ENCODE assay signal across 17 mouse cellular contexts in the genomic region with DNA sequence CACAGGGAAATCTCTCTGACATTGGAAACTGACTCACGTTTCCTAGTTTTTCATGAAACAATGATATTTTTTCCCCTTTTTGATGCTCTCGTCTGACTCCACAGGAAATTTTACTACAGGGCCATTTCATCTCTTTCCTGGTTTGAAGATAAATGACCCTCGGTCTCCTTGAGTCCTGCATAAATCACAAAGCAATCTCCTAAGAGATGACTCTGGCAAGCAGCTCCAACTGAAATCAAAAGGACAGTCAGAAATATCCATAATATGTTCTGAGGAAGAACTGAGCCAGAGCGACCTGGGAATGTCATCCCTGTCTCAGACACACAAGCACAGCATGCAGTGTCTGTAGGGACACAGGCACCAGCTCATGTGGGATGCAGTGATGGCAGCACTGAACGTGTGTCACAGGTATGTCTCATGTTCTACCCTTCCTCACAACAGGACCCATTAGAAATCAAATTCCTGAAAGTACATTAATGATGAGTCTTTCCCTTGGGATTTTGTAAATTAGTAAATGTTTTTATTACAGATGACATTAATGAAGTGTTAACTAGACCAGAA.
A peak's percentile ranks its signal among the peaks of the same experiment; 100 is the strongest.
DNase-seq lines count a peak whose midpoint lies in the region; ATAC-seq and TF ChIP-seq lines count a peak whose summit lies in the region.
"Had no signal": no experiment of that assay in that cellular context is flagged by ENCODE, and none has a peak within 500 bp of the region (broad histone marks: within the 10 kb centered on the region; RNA-seq: fewer than 3 reads in every experiment).

No protein-coding gene starts in this region.

- no peaks in the 10 kb centered on the region for H3K27me3 ChIP-seq in hindbrain, embryonic 13.5 days
- no peaks in the 10 kb centered on the region for H3K27me3 ChIP-seq in hindbrain, postnatal 0 days (ENCODE audit: insufficient read depth, low read length)
- no peaks in the 10 kb centered on the region for H3K27me3 ChIP-seq in lung, embryonic 14.5 days (ENCODE audit: insufficient read depth, low read length)
- H3K27me3 ChIP-seq in neural tube, embryonic 13.5 days = no peaks in the 10 kb centered on the region
- H3K27me3 ChIP-seq: embryonic facial prominence, embryonic 15.5 days; limb, embryonic 15.5 days had no signal

- TF ChIP-seq CTCF in hindbrain, postnatal 0 days (IDR thresholded peaks at IDR 0.05; ENCODE audit: low read depth) = no peak
- no peak for TF ChIP-seq CTCF in lung, embryonic 14.5 days (IDR thresholded peaks at IDR 0.05; ENCODE audit: low read depth)
- no peak for TF ChIP-seq CTCF in brain, embryonic 14.5 days (IDR thresholded peaks at IDR 0.05; ENCODE audit: borderline replicate concordance, extremely low read depth, insufficient read depth, insufficient read length)

- no peak overlapping the region for H3K9ac ChIP-seq in hindbrain, embryonic 13.5 days
- H3K9ac ChIP-seq in hindbrain, postnatal 0 days (replicated peaks; ENCODE audit: low read length) = no peak overlapping the region
- no peak overlapping the region for H3K9ac ChIP-seq in lung, embryonic 14.5 days
- no peak overlapping the region for H3K9ac ChIP-seq in neural tube, embryonic 13.5 days
- H3K9ac ChIP-seq: embryonic facial prominence, embryonic 15.5 days; limb, embryonic 15.5 days had no signal

- WGBS in hindbrain, embryonic 13.5 days = 48% methylated on average over 5 of the region's 5 CpGs
- WGBS in hindbrain, postnatal 0 days = 45% methylated on average over 5 of the region's 5 CpGs
- 35% methylated on average over 5 of the region's 5 CpGs for WGBS in lung, embryonic 14.5 days
- WGBS in neural tube, embryonic 13.5 days = 34% methylated on average over 5 of the region's 5 CpGs

- no peaks in the 10 kb centered on the region for H3K9me3 ChIP-seq in hindbrain, embryonic 13.5 days
- H3K9me3 ChIP-seq in hindbrain, postnatal 0 days (ENCODE audit: low read length) = no peaks in the 10 kb centered on the region
- H3K9me3 ChIP-seq in lung, embryonic 14.5 days (ENCODE audit: low read depth, low read length) = no peaks in the 10 kb centered on the region
- H3K9me3 ChIP-seq in neural tube, embryonic 13.5 days = no peaks in the 10 kb centered on the region
- H3K9me3 ChIP-seq: embryonic facial prominence, embryonic 15.5 days; limb, embryonic 15.5 days had no signal

- no peak overlapping the region for H3K4me3 ChIP-seq in hindbrain, embryonic 13.5 days
- no peak overlapping the region for H3K4me3 ChIP-seq in hindbrain, postnatal 0 days (ENCODE audit: low read length)
- no peak overlapping the region for H3K4me3 ChIP-seq in lung, embryonic 14.5 days (ENCODE audit: low read depth, low read length)
- no peak overlapping the region for H3K4me3 ChIP-seq in neural tube, embryonic 13.5 days
- H3K4me3 ChIP-seq: embryonic facial prominence, embryonic 15.5 days; limb, embryonic 15.5 days had no signal

- no peak for ATAC-seq in hindbrain, embryonic 13.5 days (ENCODE audit: low FRiP score)
- ATAC-seq in hindbrain, postnatal 0 days = no peak
- ATAC-seq in lung, embryonic 14.5 days (ENCODE audit: insufficient read depth) = no peak
- 0 out of 2 replicates have a peak, but pooled peaks have one; percentile 40 for ATAC-seq in neural tube, embryonic 13.5 days (ENCODE audit: low read depth)
- ATAC-seq: forebrain, embryonic 16.5 days had no signal

- no peak for DNase-seq in hindbrain, postnatal 0 days (ENCODE audit: low spot score)
- no peak for DNase-seq in lung, embryonic 14.5 days
- no peak for DNase-seq in lung, postnatal 36 days
- DNase-seq in brain, embryonic 14.5 days (ENCODE audit: low read depth) = peak; percentile 41
- no peak for DNase-seq in left cerebral cortex, postnatal 10 days (ENCODE audit: extremely low spot score in 1 of 2, low spot score in 2 of 2)
- no peak for DNase-seq in thymus, postnatal 25 days
- DNase-seq: cerebellum, adult 2 months; cerebellum, postnatal 36 days; heart, postnatal 14 days; lung, postnatal 14 days; thymus, postnatal 36 days had no signal

- no peak for TF ChIP-seq POLR2A in brain, embryonic 14.5 days (IDR thresholded peaks at IDR 0.05; ENCODE audit: borderline replicate concordance, extremely low read depth, insufficient read depth, insufficient read length, poor library complexity, severe bottlenecking)

- peaks cover 30% of the 10 kb centered on the region for H3K4me1 ChIP-seq in hindbrain, embryonic 13.5 days (replicated peaks)
- H3K4me1 ChIP-seq in hindbrain, postnatal 0 days (ENCODE audit: insufficient read depth, low read length) = 0 out of 2 replicates have a peak, but pooled peaks cover 3% of the 10 kb centered on the region
- H3K4me1 ChIP-seq in lung, embryonic 14.5 days (ENCODE audit: insufficient read depth) = no peaks in the 10 kb centered on the region; the same call in 1 of the 2 replicates
- peaks cover 31% of the 10 kb centered on the region for H3K4me1 ChIP-seq in neural tube, embryonic 13.5 days (replicated peaks)
- H3K4me1 ChIP-seq: embryonic facial prominence, embryonic 15.5 days; limb, embryonic 15.5 days had no signal

- no peak overlapping the region for H3K4me2 ChIP-seq in hindbrain, embryonic 13.5 days
- H3K4me2 ChIP-seq in hindbrain, postnatal 0 days (ENCODE audit: low read depth, low read length) = no peak overlapping the region
- H3K4me2 ChIP-seq in lung, embryonic 14.5 days = no peak overlapping the region
- H3K4me2 ChIP-seq in neural tube, embryonic 13.5 days = no peak overlapping the region
- H3K4me2 ChIP-seq: embryonic facial prominence, embryonic 15.5 days; heart, embryonic 11.5 days; limb, embryonic 15.5 days had no signal

- no peaks in the 10 kb centered on the region for H3K36me3 ChIP-seq in hindbrain, embryonic 13.5 days
- no peaks in the 10 kb centered on the region for H3K36me3 ChIP-seq in hindbrain, postnatal 0 days (ENCODE audit: insufficient read depth, low read length)
- no peaks in the 10 kb centered on the region for H3K36me3 ChIP-seq in lung, embryonic 14.5 days (ENCODE audit: insufficient read depth)
- no peaks in the 10 kb centered on the region for H3K36me3 ChIP-seq in neural tube, embryonic 13.5 days
- H3K36me3 ChIP-seq: embryonic facial prominence, embryonic 15.5 days; limb, embryonic 15.5 days had no signal

- intact Hi-C loops in left cerebral cortex, postnatal 10 days (cut with DNase I) = no loop called here

- H3K27ac ChIP-seq in hindbrain, embryonic 13.5 days = peak overlapping the region; percentile 31
- no peak overlapping the region for H3K27ac ChIP-seq in hindbrain, postnatal 0 days
- H3K27ac ChIP-seq in lung, embryonic 14.5 days (ENCODE audit: low read depth) = peak overlapping the region; percentile 8; the same call in 1 of the 2 replicates
- H3K27ac ChIP-seq in neural tube, embryonic 13.5 days (replicated peaks) = peak overlapping the region; percentile 67
- H3K27ac ChIP-seq: embryonic facial prominence, embryonic 15.5 days; limb, embryonic 15.5 days had no signal
